Mouse (Mus musculus) midbrain, embryonic 10.5 days (tissue): ENCODE measurements around the gene Qpctl. TPM values are rescaled to one million over a fixed set of nuclear protein-coding genes. Genes with fewer than 3 reads are reported as not detected.

Experiments
- DNase-seq: peaks from one replicate; pipeline ENCODE4 v3.0.0-alpha.2; 2017; ENCODE audit warnings: low spot score
- H3K27ac ChIP-seq: fragments of 300-500 bp; sonication (generic); replicated peaks from 2 replicates; pipeline ENCODE4 v1.5.1; 2016; ENCODE audit warnings: mild to moderate bottlenecking
- H3K27me3 ChIP-seq: fragments of 300-500 bp; sonication (generic); 2 replicates; pipeline ENCODE4 v1.6.1; 2016; ENCODE audit warnings: low read depth, mild to moderate bottlenecking; ENCODE audit not compliant: poor library complexity, severe bottlenecking
- H3K36me3 ChIP-seq: fragments of 300-500 bp; sonication (generic); 2 replicates; pipeline ENCODE4 v1.6.1; 2016; ENCODE audit warnings: mild to moderate bottlenecking, moderate library complexity
- H3K4me1 ChIP-seq: fragments of 300-500 bp; sonication (generic); 2 replicates; pipeline ENCODE4 v1.6.1; 2016
- H3K4me3 ChIP-seq: fragments of 300-500 bp; sonication (generic); 2 replicates; pipeline ENCODE4 v1.5.1; 2016; ENCODE audit warnings: mild to moderate bottlenecking, moderate library complexity
- H3K9me3 ChIP-seq: fragments of 300-500 bp; sonication (generic); replicated peaks from 2 replicates; pipeline ENCODE4 v1.6.1; 2016; ENCODE audit warnings: mild to moderate bottlenecking
- WGBS: fragments of 180-500 bp; shearing (Covaris S2); methylation state at CpG from one replicate; pipeline ENCODE4 v1.1.7; 2016; 5-methylcytosine and 5-hydroxymethylcytosine counted together
- microRNA counts: library from miRNA; unstranded; fragments of <30 nt; microRNA quantifications from one replicate; lab custom pipeline; 2017
- microRNA-seq: library from miRNA; unstranded; fragments of <30 nt; microRNA quantifications from one replicate; pipeline ENCODE4, GENCODE M21; 2017
- polyA plus RNA-seq: library from polyadenylated mRNA; unstranded; fragments of >200 nt; fragmentation: Nextera tagmentation; extraction: Ambion mirVana; gene quantifications from 2 replicates; pipeline ENCODE4 v1.2.1, GENCODE M21; 2016

Qpctl gene
- polyA plus RNA-seq, 1 experiment from 2014 or later = 17.0 TPM

DNA sequence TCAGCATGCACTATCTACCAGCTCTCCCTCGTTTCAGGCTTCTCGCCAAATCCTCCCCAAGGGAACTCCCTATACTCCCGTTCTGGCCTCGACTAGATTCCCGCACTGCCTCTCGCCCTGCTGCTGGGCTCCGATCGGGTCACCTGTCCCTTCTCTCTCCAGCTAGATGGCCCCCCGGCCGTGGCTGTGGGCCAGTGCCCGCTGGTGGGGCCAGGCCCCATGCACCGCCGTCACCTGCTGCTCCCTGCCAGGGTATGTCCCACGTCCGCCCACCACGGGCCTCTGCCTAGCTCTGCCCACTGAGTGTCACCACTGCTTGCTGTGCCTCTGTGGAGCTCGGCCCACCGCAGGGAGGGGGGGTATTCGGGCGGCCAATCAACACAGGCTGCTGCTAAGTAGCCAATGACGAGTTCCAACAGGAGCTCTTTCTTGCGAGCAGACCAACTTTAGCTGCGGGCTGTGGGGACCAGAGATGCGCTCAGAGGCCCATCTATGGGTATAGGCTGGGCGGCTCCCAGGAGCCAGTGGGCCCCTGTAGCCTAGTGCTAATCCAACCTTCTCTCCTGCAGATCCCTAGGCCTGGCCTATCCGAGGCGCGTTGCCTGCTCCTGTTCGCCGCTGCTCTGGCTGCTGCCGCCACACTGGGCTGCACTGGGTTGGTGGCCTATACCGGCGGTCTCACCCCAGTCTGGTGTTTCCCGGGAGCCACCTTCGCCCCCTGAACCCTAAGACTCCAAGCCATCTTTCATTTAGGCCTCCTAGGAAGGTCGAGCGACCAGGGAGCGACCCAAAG, 56.5 kb downstream of the Qpctl start:
- H3K9me3 ChIP-seq = no peaks in the 10 kb centered on the region
- H3K27ac ChIP-seq = peak overlapping the region; percentile 98
- DNase-seq = peak; percentile 88
- 3% methylated on average over 38 of the region's 38 CpGs for WGBS
- peaks cover 33% of the 10 kb centered on the region for H3K27me3 ChIP-seq
- H3K4me1 ChIP-seq = peaks cover 64% of the 10 kb centered on the region
- H3K4me3 ChIP-seq = peak overlapping the region; percentile 85
- peaks cover 60% of the 10 kb centered on the region for H3K36me3 ChIP-seq

DNA sequence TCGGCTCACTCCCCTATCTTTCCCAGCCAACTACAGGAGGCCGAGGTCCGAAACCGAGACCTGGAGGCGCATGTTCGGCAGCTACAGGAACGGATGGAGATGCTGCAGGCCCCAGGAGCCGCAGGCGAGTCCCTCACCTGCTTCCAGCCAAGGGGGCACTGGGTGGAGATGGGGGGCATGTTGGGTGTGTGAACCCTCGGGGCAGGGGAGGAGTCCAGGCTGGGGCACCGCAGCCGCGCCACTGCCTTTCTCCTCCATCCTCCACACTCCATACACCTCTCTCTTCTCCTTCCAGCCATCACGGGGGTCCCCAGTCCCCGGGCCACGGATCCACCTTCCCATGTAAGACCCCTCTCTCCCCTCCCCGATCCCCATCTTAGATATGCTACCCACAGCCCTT, 57.2 kb downstream of the Qpctl start:
- H3K36me3 ChIP-seq = peaks cover 60% of the 10 kb centered on the region
- no peaks in the 10 kb centered on the region for H3K9me3 ChIP-seq
- WGBS = 16% methylated on average over 17 of the region's 17 CpGs
- peaks cover 60% of the 10 kb centered on the region for H3K4me1 ChIP-seq
- H3K27ac ChIP-seq = peak overlapping the region; percentile 98
- H3K4me3 ChIP-seq = peak overlapping the region; percentile 85
- H3K27me3 ChIP-seq = peaks cover 40% of the 10 kb centered on the region
- DNase-seq = no peak

MicroRNAs encoded within 50 kb of the gene (microRNA counts, 519-probe panel; counts per million panel counts)
- not detected for microRNA mmu-miR-330 (lab: Ali Mortazavi, UCI)

Small RNAs within 50 kb of the gene (microRNA-seq; reads per million reads assigned to microRNA genes)
- gene Mir330 = 290 reads per million, percentile 62 among the genes with 10 or more reads in this experiment

Other genes starting within 250 kb of the Qpctl start
- 38.5 and 38.7 TPM in 2 replicates for gene Ccdc61, start 238.9 kb downstream of the Qpctl start, polyA plus RNA-seq
- gene Nova2, start 223.4 kb downstream of the Qpctl start, polyA plus RNA-seq = 3.9 and 6.2 TPM in 2 replicates
- 0.07 and 0.16 TPM in 2 replicates for gene Nanos2, start 161.9 kb downstream of the Qpctl start, polyA plus RNA-seq
- gene Mypop, start 158.0 kb downstream of the Qpctl start, polyA plus RNA-seq = 4.0 and 4.1 TPM in 2 replicates
- gene Irf2bp1, start 145.2 kb downstream of the Qpctl start, polyA plus RNA-seq = 21.4 and 23.5 TPM in 2 replicates
- gene Foxa3, start 125.8 kb downstream of the Qpctl start, polyA plus RNA-seq = 0.09 TPM in 1 of 2 replicates, not detected in the other
- gene Sympk, start 124.9 kb downstream of the Qpctl start, polyA plus RNA-seq = 40.3 and 45.7 TPM in 2 replicates
- not detected in 2 replicates for gene Rsph6a, start 94.6 kb downstream of the Qpctl start, polyA plus RNA-seq
- 17.3 and 18.0 TPM in 2 replicates for gene Dmwd, start 73.1 kb downstream of the Qpctl start, polyA plus RNA-seq
- 8.2 and 8.8 TPM in 2 replicates for gene Dmpk, start 65.4 kb downstream of the Qpctl start, polyA plus RNA-seq
- 7.2 and 8.0 TPM in 2 replicates for gene Six5, start 54.7 kb downstream of the Qpctl start, polyA plus RNA-seq
- gene Gm4969, start 30.9 kb downstream of the Qpctl start, polyA plus RNA-seq = 1.1 TPM in 2 replicates
- 17.6 and 19.4 TPM in 2 replicates for gene Fbxo46, start 29.4 kb downstream of the Qpctl start, polyA plus RNA-seq
- 168 and 180 TPM in 2 replicates for gene Snrpd2, start 431 bp upstream of the Qpctl start, polyA plus RNA-seq
- gene Gipr, start 16.8 kb upstream of the Qpctl start, polyA plus RNA-seq = 0.60 and 1.5 TPM in 2 replicates
- gene Eml2, start 27.1 kb upstream of the Qpctl start, polyA plus RNA-seq = 4.3 and 4.8 TPM in 2 replicates
- gene Gpr4, start 63.2 kb upstream of the Qpctl start, polyA plus RNA-seq = 2.4 and 2.6 TPM in 2 replicates
- 51.0 and 51.9 TPM in 2 replicates for gene Opa3, start 79.0 kb upstream of the Qpctl start, polyA plus RNA-seq
- gene Vasp, start 122.5 kb upstream of the Qpctl start, polyA plus RNA-seq = 49.3 and 52.7 TPM in 2 replicates
- 0.36 and 0.39 TPM in 2 replicates for gene Ppm1n, start 130.8 kb upstream of the Qpctl start, polyA plus RNA-seq
- 41.9 and 48.6 TPM in 2 replicates for gene Rtn2, start 133.3 kb upstream of the Qpctl start, polyA plus RNA-seq
- 0.02 TPM in 1 of 2 replicates, not detected in the other for gene Fosb, start 160.8 kb upstream of the Qpctl start, polyA plus RNA-seq
- 117 and 118 TPM in 2 replicates for gene Ercc1, start 195.5 kb upstream of the Qpctl start, polyA plus RNA-seq
- gene Cd3eap, start 210.2 kb upstream of the Qpctl start, polyA plus RNA-seq = 23.2 and 24.7 TPM in 2 replicates
- 4.9 and 6.0 TPM in 2 replicates for gene Ppp1r13l, start 210.5 kb upstream of the Qpctl start, polyA plus RNA-seq
- gene Ercc2, start 232.7 kb upstream of the Qpctl start, polyA plus RNA-seq = 27.7 and 31.8 TPM in 2 replicates